Mouse (Mus musculus): ENCODE measurements around the gene Chn2. TPM values are rescaled to one million over a fixed set of nuclear protein-coding genes. Genes with fewer than 3 reads are reported as not detected.

The Chn2 gene
- total and polyA plus RNA-seq, 3 experiments = not detected

- TF ChIP-seq TBP (conservative IDR thresholded peaks at IDR 0.05; ENCODE audit: low read depth, low read length) = no peak
- no peak for TF ChIP-seq ETS1 (conservative IDR thresholded peaks at IDR 0.05; ENCODE audit: low read depth, low read length)
- no peak for TF ChIP-seq BHLHE40 (IDR thresholded peaks at IDR 0.05; ENCODE audit: low read depth, low read length)
- TF ChIP-seq POLR2AphosphoS2 (IDR thresholded peaks at IDR 0.05; ENCODE audit: low read depth, low read length) = no peak
- no peak for TF ChIP-seq MEF2A (IDR thresholded peaks at IDR 0.05; ENCODE audit: borderline replicate concordance, low read depth, low read length)
- TF ChIP-seq NELFE (IDR thresholded peaks at IDR 0.05; ENCODE audit: low read depth, low read length) = no peak
- TF ChIP-seq SIN3A (IDR thresholded peaks at IDR 0.05; ENCODE audit: low read length) = no peak
- TF ChIP-seq RAD21 (IDR thresholded peaks at IDR 0.05; ENCODE audit: low read depth, low read length) = no peak
- dilution Hi-C loops (cut with MboI; ENCODE audit: extremely low pct_ligation_motif_present, extremely low pct_unique_long_range_greater_than_20kb, low sequenced_read_pairs) = no loop called here
- no peaks in the 10 kb centered on the region for H3K79me2 ChIP-seq (replicated peaks; ENCODE audit: control insufficient read depth, extremely low read depth, insufficient read depth, poor library complexity, severe bottlenecking)
Observed at GRCm38 (mm10) chr6:54215636-54216035, 176.3 kb downstream of the Chn2 start.

GRCm38 (mm10) chr6:54216512-54216911, 177.2 kb downstream of the Chn2 start:
- no peak overlapping the region for H3K27ac ChIP-seq (ENCODE audit: insufficient read depth, low read depth)
- H3K9ac ChIP-seq (ENCODE audit: insufficient read depth, low read depth) = no peak overlapping the region
- no peak overlapping the region for H3K4me2 ChIP-seq (ENCODE audit: insufficient read depth, low read depth, poor library complexity, severe bottlenecking)
- H3K4me3 ChIP-seq (replicated peaks in 1 of 3; ENCODE audit: low read depth in 2 of 3, low read length in 2 of 3, poor library complexity in 1 of 3) = no peak overlapping the region
- H3K79me2 ChIP-seq (replicated peaks; ENCODE audit: control insufficient read depth, extremely low read depth, insufficient read depth, poor library complexity, severe bottlenecking) = no peaks in the 10 kb centered on the region
- no peaks in the 10 kb centered on the region for H3K36me3 ChIP-seq (replicated peaks in 1 of 2; ENCODE audit: control insufficient read depth in 1 of 2, insufficient read depth in 1 of 2, low read length in 1 of 2)
- in situ Hi-C loops (cut with MboI; ENCODE audit: low pct_ligation_motif_present, low pct_unique_long_range_greater_than_20kb, low sequenced_read_pairs) = no loop called here
- TF ChIP-seq MXI1 (IDR thresholded peaks at IDR 0.05; ENCODE audit: low read depth, low read length) (no peak), IRF4 (IDR thresholded peaks at IDR 0.05; ENCODE audit: low read depth, low read length) (no peak), ETS1 (conservative IDR thresholded peaks at IDR 0.05; ENCODE audit: low read depth, low read length) (no peak), ZNF384 (IDR thresholded peaks at IDR 0.05; ENCODE audit: low read depth, low read length) (no peak), CTCF (conservative IDR thresholded peaks at IDR 0.05 in 1 of 2, IDR thresholded peaks at IDR 0.05 in 1 of 2; ENCODE audit: low read depth in 2 of 2, low read length in 2 of 2) (no peak), POLR2A (IDR thresholded peaks at IDR 0.05; ENCODE audit: low read depth, low read length) (no peak), MAX (IDR thresholded peaks at IDR 0.05; ENCODE audit: low read length) (no peak), JUN (IDR thresholded peaks at IDR 0.05; ENCODE audit: insufficient read depth, low read depth, low read length) (no peak), TBP (conservative IDR thresholded peaks at IDR 0.05; ENCODE audit: low read depth, low read length) (no peak), CHD2 (IDR thresholded peaks at IDR 0.05; ENCODE audit: low read length) (no peak), KAT2A (IDR thresholded peaks at IDR 0.05; ENCODE audit: insufficient replicate concordance, low read length) (no peak), RCOR1 (conservative IDR thresholded peaks at IDR 0.05; ENCODE audit: low read depth, low read length) (no peak), NRF1 (IDR thresholded peaks at IDR 0.05; ENCODE audit: low read depth, low read length) (no peak), ZC3H11A (IDR thresholded peaks at IDR 0.05; ENCODE audit: low read depth, low read length) (no peak)
- H3K27me3 ChIP-seq (replicated peaks) = no peaks in the 10 kb centered on the region
- H3K4me1 ChIP-seq (ENCODE audit: control insufficient read depth in 1 of 2, insufficient read depth in 2 of 2) = 0 out of 4 replicates have a peak, but pooled peaks cover 0 to 3% of the 10 kb centered on the region in 2 experiments
- no peak for DNase-seq (ENCODE audit: extremely low read depth)
- dilution Hi-C loops (cut with MboI; ENCODE audit: extremely low pct_ligation_motif_present, extremely low pct_unique_long_range_greater_than_20kb, low sequenced_read_pairs) = no loop called here
- H3K9me3 ChIP-seq (replicated peaks; ENCODE audit: low read length) = no peaks in the 10 kb centered on the region

More at GRCm38 (mm10) chr6:54215636-54216035, 176.3 kb downstream of the Chn2 start:
- Histone ChIP-seq H3K9ac (ENCODE audit: insufficient read depth, low read depth) (no peak overlapping the region), H3K4me3 (replicated peaks in 1 of 3; ENCODE audit: low read depth in 2 of 3, low read length in 2 of 3, poor library complexity in 1 of 3) (no peak overlapping the region), H3K4me2 (ENCODE audit: insufficient read depth, low read depth, poor library complexity, severe bottlenecking) (no peak overlapping the region), H3K27me3 (replicated peaks) (no peaks in the 10 kb centered on the region), H3K36me3 (replicated peaks in 1 of 2; ENCODE audit: control insufficient read depth in 1 of 2, insufficient read depth in 1 of 2, low read length in 1 of 2) (no peaks in the 10 kb centered on the region), H3K27ac (ENCODE audit: insufficient read depth, low read depth) (no peak overlapping the region), H3K4me1 (ENCODE audit: control insufficient read depth in 1 of 2, insufficient read depth in 2 of 2) (0 out of 4 replicates have a peak, but pooled peaks cover 0 to 3% of the 10 kb centered on the region in 2 experiments), H3K9me3 (replicated peaks; ENCODE audit: low read length) (no peaks in the 10 kb centered on the region)
- no peak for DNase-seq (ENCODE audit: extremely low read depth)
- in situ Hi-C loops (cut with MboI; ENCODE audit: low pct_ligation_motif_present, low pct_unique_long_range_greater_than_20kb, low sequenced_read_pairs) = no loop called here
